Mouse (Mus musculus): ENCODE results near the gene Serpina3j. TPM values are rescaled to one million over a fixed set of nuclear protein-coding genes. Genes with fewer than 3 reads are reported as not detected.
"Not testable (repeated sequence)": the region's sequence is repeated elsewhere in the genome, so short reads cannot be mapped to it uniquely, and the experiment has no call there.

Serpina3j gene
- polyA plus RNA-seq, 1 experiment from 2014 or later = not detected

- not testable (repeated sequence) for ATAC-seq (replicated peaks; ENCODE audit: insufficient number of reproducible peaks, insufficient read depth, low FRiP score, low read depth); H3K4me2 ChIP-seq; H3K9me3 ChIP-seq (replicated peaks); H3K9ac ChIP-seq; H3K4me3 ChIP-seq; H3K4me1 ChIP-seq (replicated peaks); H3K27ac ChIP-seq; H3K27me3 ChIP-seq; H3K36me3 ChIP-seq
Observed at GRCm38 (mm10) chr12:104336873-104337272, 22.5 kb downstream of the Serpina3j start.

- not testable (repeated sequence) for H3K4me1 ChIP-seq (replicated peaks); H3K9ac ChIP-seq; H3K4me2 ChIP-seq; H3K27ac ChIP-seq; H3K4me3 ChIP-seq; H3K36me3 ChIP-seq; H3K27me3 ChIP-seq; ATAC-seq (replicated peaks; ENCODE audit: insufficient number of reproducible peaks, insufficient read depth, low FRiP score, low read depth); H3K9me3 ChIP-seq (replicated peaks)
- WGBS = 77% methylated on average over 3 of the region's 3 CpGs
Observed at GRCm38 (mm10) chr12:104338226-104338625, 23.9 kb downstream of the Serpina3j start, which contains the start of the genes Serpina3k and Serpina3m. Serpina3k (plus strand) TSS chr12:104338486. Serpina3m (plus strand) TSS chr12:104338486.

GRCm38 (mm10) chr12:104338705-104339104, 24.4 kb downstream of the Serpina3j start:
- no peak overlapping the region for H3K27ac ChIP-seq
- WGBS = 82% methylated on average over 3 of the region's 3 CpGs
- no peaks in the 10 kb centered on the region for H3K36me3 ChIP-seq
- H3K4me2 ChIP-seq = no peak overlapping the region
- no peaks in the 10 kb centered on the region for H3K27me3 ChIP-seq
- no peaks in the 10 kb centered on the region for H3K4me1 ChIP-seq (replicated peaks)
- H3K4me3 ChIP-seq = no peak overlapping the region
- H3K9me3 ChIP-seq (replicated peaks) = no peaks in the 10 kb centered on the region
- H3K9ac ChIP-seq = no peak overlapping the region
- no peak for ATAC-seq (replicated peaks; ENCODE audit: insufficient number of reproducible peaks, insufficient read depth, low FRiP score, low read depth)

- not testable (repeated sequence) for H3K27ac ChIP-seq, H3K9ac ChIP-seq
Observed at GRCm38 (mm10) chr12:104342489-104342888, 28.1 kb downstream of the Serpina3j start.

GRCm38 (mm10) chr12:104345181-104345580, 30.8 kb downstream of the Serpina3j start:
- Histone ChIP-seq H3K27me3 (no peaks in the 10 kb centered on the region), H3K27ac (no peak overlapping the region), H3K4me1 (replicated peaks) (no peaks in the 10 kb centered on the region), H3K9ac (no peak overlapping the region), H3K36me3 (no peaks in the 10 kb centered on the region), H3K9me3 (replicated peaks) (no peaks in the 10 kb centered on the region), H3K4me3 (no peak overlapping the region), H3K4me2 (no peak overlapping the region)
- WGBS = 77% methylated on average over 2 of the region's 2 CpGs
- ATAC-seq (replicated peaks; ENCODE audit: insufficient number of reproducible peaks, insufficient read depth, low FRiP score, low read depth) = no peak

More at GRCm38 (mm10) chr12:104342489-104342888, 28.1 kb downstream of the Serpina3j start:
- H3K4me2 ChIP-seq; H3K9me3 ChIP-seq (replicated peaks); H3K4me1 ChIP-seq (replicated peaks); H3K36me3 ChIP-seq; H3K27me3 ChIP-seq; ATAC-seq (replicated peaks; ENCODE audit: insufficient number of reproducible peaks, insufficient read depth, low FRiP score, low read depth); H3K4me3 ChIP-seq: not testable (repeated sequence)

GRCm38 (mm10) chr12:104345707-104346106, 31.4 kb downstream of the Serpina3j start:
- Histone ChIP-seq H3K9me3 (replicated peaks) (no peaks in the 10 kb centered on the region), H3K4me2 (no peak overlapping the region), H3K27ac (no peak overlapping the region), H3K9ac (no peak overlapping the region), H3K4me1 (replicated peaks) (no peaks in the 10 kb centered on the region), H3K36me3 (no peaks in the 10 kb centered on the region), H3K4me3 (no peak overlapping the region), H3K27me3 (no peaks in the 10 kb centered on the region)
- no peak for ATAC-seq (replicated peaks; ENCODE audit: insufficient number of reproducible peaks, insufficient read depth, low FRiP score, low read depth)

GRCm38 (mm10) chr12:104347091-104347490, 32.7 kb downstream of the Serpina3j start:
- H3K4me1 ChIP-seq (replicated peaks) = no peaks in the 10 kb centered on the region
- no peak overlapping the region for H3K4me2 ChIP-seq
- no peaks in the 10 kb centered on the region for H3K27me3 ChIP-seq
- H3K27ac ChIP-seq = no peak overlapping the region
- ATAC-seq (replicated peaks; ENCODE audit: insufficient number of reproducible peaks, insufficient read depth, low FRiP score, low read depth) = no peak
- no peak overlapping the region for H3K9ac ChIP-seq
- H3K36me3 ChIP-seq = no peaks in the 10 kb centered on the region
- whole genome bisulfite sequencing = 67% methylated on average over 2 of the region's 2 CpGs
- H3K4me3 ChIP-seq = no peak overlapping the region
- H3K9me3 ChIP-seq (replicated peaks) = no peaks in the 10 kb centered on the region

GRCm38 (mm10) chr12:104351812-104352211, 37.5 kb downstream of the Serpina3j start:
- H3K4me2 ChIP-seq; H3K9me3 ChIP-seq (replicated peaks); H3K4me1 ChIP-seq (replicated peaks); ATAC-seq (replicated peaks; ENCODE audit: insufficient number of reproducible peaks, insufficient read depth, low FRiP score, low read depth); H3K9ac ChIP-seq; H3K27ac ChIP-seq; H3K36me3 ChIP-seq; H3K4me3 ChIP-seq; H3K27me3 ChIP-seq: not testable (repeated sequence)
- 19% methylated on average over 3 of the region's 3 CpGs for WGBS

GRCm38 (mm10) chr12:104356006-104356405, 41.7 kb downstream of the Serpina3j start:
- no peak overlapping the region for H3K4me3 ChIP-seq
- H3K9me3 ChIP-seq (replicated peaks) = no peaks in the 10 kb centered on the region
- WGBS = 73% methylated on average over 3 of the region's 3 CpGs
- no peak for ATAC-seq (replicated peaks; ENCODE audit: insufficient number of reproducible peaks, insufficient read depth, low FRiP score, low read depth)
- H3K36me3 ChIP-seq = no peaks in the 10 kb centered on the region
- H3K4me1 ChIP-seq (replicated peaks) = no peaks in the 10 kb centered on the region
- no peaks in the 10 kb centered on the region for H3K27me3 ChIP-seq
- H3K9ac ChIP-seq = no peak overlapping the region
- no peak overlapping the region for H3K4me2 ChIP-seq
- H3K27ac ChIP-seq = no peak overlapping the region

- Histone ChIP-seq H3K9ac (no peak overlapping the region), H3K9me3 (replicated peaks) (no peaks in the 10 kb centered on the region), H3K27ac (no peak overlapping the region), H3K4me2 (no peak overlapping the region), H3K36me3 (no peaks in the 10 kb centered on the region), H3K4me3 (no peak overlapping the region), H3K4me1 (replicated peaks) (no peaks in the 10 kb centered on the region), H3K27me3 (no peaks in the 10 kb centered on the region)
- 80% methylated on average over 3 of the region's 3 CpGs for WGBS
- no peak for ATAC-seq (replicated peaks; ENCODE audit: insufficient number of reproducible peaks, insufficient read depth, low FRiP score, low read depth)
Observed at GRCm38 (mm10) chr12:104369986-104370385, 55.6 kb downstream of the Serpina3j start.

Measured in heart, embryonic 15.5 days (tissue).